ENCODE assay signal across 18 mouse cellular contexts in genomic region chr16:90988665-90989064, GRCm38 (mm10). TPM values are rescaled to one million over a fixed set of nuclear protein-coding genes. Genes with fewer than 3 reads are reported as not detected.
DNase-seq lines count a peak whose midpoint lies in the region; ATAC-seq lines count a peak whose summit lies in the region.
"Had no signal": no experiment of that assay in that cellular context is flagged by ENCODE, and none has a peak within 500 bp of the region (broad histone marks: within the 10 kb centered on the region; RNA-seq: fewer than 3 reads in every experiment).

No protein-coding gene starts in this region.

- H3K36me3 ChIP-seq in kidney, embryonic 15.5 days, result peaks cover 24% of the 10 kb centered on the region
- peaks cover 49% of the 10 kb centered on the region for H3K36me3 ChIP-seq in liver, embryonic 13.5 days
- H3K36me3 ChIP-seq in stomach, embryonic 15.5 days, result no peaks in the 10 kb centered on the region
- H3K36me3 ChIP-seq in kidney, embryonic 16.5 days (ENCODE audit: insufficient read depth, low read length), result peaks cover 9% of the 10 kb centered on the region; the same call in 1 of the 2 replicates

- no peak overlapping the region for H3K27ac ChIP-seq in kidney, embryonic 15.5 days
- peak overlapping the region; percentile 89 for H3K27ac ChIP-seq in liver, embryonic 13.5 days
- H3K27ac ChIP-seq in stomach, embryonic 15.5 days, result no peak overlapping the region
- H3K27ac ChIP-seq in kidney, embryonic 16.5 days (ENCODE audit: low read length), result no peak overlapping the region
- H3K27ac ChIP-seq: embryonic facial prominence, embryonic 13.5 days; hindbrain, postnatal 0 days; kidney, postnatal 0 days; layer of hippocampus, adult 2 months; limb, embryonic 12.5 days had no signal

- 87% methylated on average over 3 of the region's 3 CpGs for WGBS in kidney, embryonic 15.5 days
- 18% methylated on average over 3 of the region's 3 CpGs for WGBS in liver, embryonic 13.5 days (ENCODE audit: insufficient replicate concordance)
- 82% methylated on average over 3 of the region's 3 CpGs for WGBS in stomach, embryonic 15.5 days
- WGBS in kidney, embryonic 16.5 days, result 93% methylated on average over 3 of the region's 3 CpGs

- no peak overlapping the region for H3K4me2 ChIP-seq in kidney, embryonic 15.5 days
- H3K4me2 ChIP-seq in liver, embryonic 13.5 days, result peak overlapping the region; percentile 67
- H3K4me2 ChIP-seq in stomach, embryonic 15.5 days, result no peak overlapping the region
- no peak overlapping the region for H3K4me2 ChIP-seq in kidney, embryonic 16.5 days (replicated peaks; ENCODE audit: low read depth, low read length)
- H3K4me2 ChIP-seq: embryonic facial prominence, embryonic 13.5 days; limb, embryonic 12.5 days had no signal

- DNase-seq in kidney, postnatal 4 days, result no peak
- DNase-seq in liver, embryonic 13.5 days, result peak; percentile 63
- DNase-seq in adrenal gland, postnatal 14 days, result no peak
- DNase-seq in cerebellum, adult 8-10 months, result no peak
- DNase-seq: cerebellum, adult 11-12 months; gastrocnemius, postnatal 14 days; heart, postnatal 36 days; right cerebral cortex, adult 18-20 months had no signal

- no peaks in the 10 kb centered on the region for H3K4me1 ChIP-seq in kidney, embryonic 15.5 days
- H3K4me1 ChIP-seq in liver, embryonic 13.5 days (replicated peaks), result peaks cover 39% of the 10 kb centered on the region
- no peaks in the 10 kb centered on the region for H3K4me1 ChIP-seq in stomach, embryonic 15.5 days
- no peaks in the 10 kb centered on the region for H3K4me1 ChIP-seq in kidney, embryonic 16.5 days (ENCODE audit: insufficient read depth, low read length)
- H3K4me1 ChIP-seq: limb, embryonic 12.5 days had no signal

- no peak overlapping the region for H3K4me3 ChIP-seq in kidney, embryonic 15.5 days (replicated peaks)
- peak overlapping the region; percentile 47 for H3K4me3 ChIP-seq in liver, embryonic 13.5 days (replicated peaks)
- no peak overlapping the region for H3K4me3 ChIP-seq in stomach, embryonic 15.5 days (replicated peaks)
- H3K4me3 ChIP-seq in kidney, embryonic 16.5 days (ENCODE audit: low read length), result no peak overlapping the region
- H3K4me3 ChIP-seq: embryonic facial prominence, embryonic 13.5 days; layer of hippocampus, adult 2 months; limb, embryonic 12.5 days had no signal

- ATAC-seq in kidney, embryonic 15.5 days (replicated peaks; ENCODE audit: low FRiP score), result peak; percentile 74; the same call in 1 of the 2 replicates
- peak; percentile 85 for ATAC-seq in erythroblast, adult 5-6 weeks (replicated peaks; ENCODE audit: low FRiP score, poor library complexity, severe bottlenecking)
- peak; percentile 99 for ATAC-seq in liver, embryonic 13.5 days (ENCODE audit: low read depth)
- ATAC-seq in stomach, embryonic 15.5 days (ENCODE audit: insufficient read depth, low FRiP score, low read depth), result peak; percentile 94
- no peak for ATAC-seq in kidney, embryonic 16.5 days (ENCODE audit: low FRiP score, low TSS enrichment)
- ATAC-seq: hindbrain, postnatal 0 days; midbrain, embryonic 16.5 days had no signal

- H3K27me3 ChIP-seq in kidney, embryonic 15.5 days, result no peaks in the 10 kb centered on the region
- no peaks in the 10 kb centered on the region for H3K27me3 ChIP-seq in liver, embryonic 13.5 days
- H3K27me3 ChIP-seq in stomach, embryonic 15.5 days (replicated peaks), result no peaks in the 10 kb centered on the region
- no peaks in the 10 kb centered on the region for H3K27me3 ChIP-seq in kidney, embryonic 16.5 days (ENCODE audit: insufficient read depth, low read length)
- H3K27me3 ChIP-seq: embryonic facial prominence, embryonic 13.5 days; limb, embryonic 12.5 days had no signal

- H3K9ac ChIP-seq in kidney, embryonic 15.5 days, result no peak overlapping the region
- peak overlapping the region; percentile 67 for H3K9ac ChIP-seq in liver, embryonic 13.5 days
- H3K9ac ChIP-seq in stomach, embryonic 15.5 days, result no peak overlapping the region
- no peak overlapping the region for H3K9ac ChIP-seq in kidney, embryonic 16.5 days (replicated peaks; ENCODE audit: low read length)
- H3K9ac ChIP-seq: embryonic facial prominence, embryonic 13.5 days; limb, embryonic 12.5 days had no signal

- H3K9me3 ChIP-seq in kidney, embryonic 15.5 days (replicated peaks), result no peaks in the 10 kb centered on the region
- no peaks in the 10 kb centered on the region for H3K9me3 ChIP-seq in liver, embryonic 13.5 days (replicated peaks)
- H3K9me3 ChIP-seq in stomach, embryonic 15.5 days, result no peaks in the 10 kb centered on the region
- no peaks in the 10 kb centered on the region for H3K9me3 ChIP-seq in kidney, embryonic 16.5 days (ENCODE audit: low read length)
- H3K9me3 ChIP-seq: embryonic facial prominence, embryonic 13.5 days; limb, embryonic 12.5 days had no signal

RNA-seq across cellular contexts. Expression of gene Synj1, which starts 22.4 kb away (rescaled TPM):
- 13.0 and 14.4 TPM in 2 replicates for polyA plus RNA-seq in kidney, embryonic 15.5 days (2015; fragmentation: Nextera tagmentation; extraction: Ambion mirVana)
- total RNA-seq in erythroblast, adult 5-6 weeks (2015; ENCODE audit: low replicate concordance), result 166 and 169 TPM in 2 replicates
- 142 and 167 TPM in 2 replicates for total RNA-seq in erythroblast, adult 5-6 weeks (2017; ENCODE audit: low replicate concordance)
- 13.0 and 17.5 TPM in 2 replicates for polyA plus RNA-seq in liver, embryonic 13.5 days (2015; fragmentation: Nextera tagmentation; extraction: Ambion mirVana)
- polyA plus RNA-seq in stomach, embryonic 15.5 days (2015; fragmentation: Nextera tagmentation; extraction: Ambion mirVana), result 12.3 and 14.3 TPM in 2 replicates
- 12.3 and 17.0 TPM in 2 replicates for polyA plus RNA-seq in kidney, embryonic 16.5 days (2015; fragmentation: Nextera tagmentation; extraction: Ambion mirVana)
- total RNA-seq in adrenal gland, postnatal 14 days (2021), result 36.9 and 42.8 TPM in 2 replicates

RNA-seq across cellular contexts. Expression of gene Cfap298, which starts 53.8 kb away (rescaled TPM):
- polyA plus RNA-seq in kidney, embryonic 15.5 days (2015; fragmentation: Nextera tagmentation; extraction: Ambion mirVana), result 37.0 and 42.5 TPM in 2 replicates
- total RNA-seq in erythroblast, adult 5-6 weeks (2015; ENCODE audit: low replicate concordance), result 1.2 and 18.8 TPM in 2 replicates
- 7.0 and 20.1 TPM in 2 replicates for total RNA-seq in erythroblast, adult 5-6 weeks (2017; ENCODE audit: low replicate concordance)
- 33.2 and 39.9 TPM in 2 replicates for polyA plus RNA-seq in liver, embryonic 13.5 days (2015; fragmentation: Nextera tagmentation; extraction: Ambion mirVana)
- 40.1 and 42.7 TPM in 2 replicates for polyA plus RNA-seq in stomach, embryonic 15.5 days (2015; fragmentation: Nextera tagmentation; extraction: Ambion mirVana)
- polyA plus RNA-seq in kidney, embryonic 16.5 days (2015; fragmentation: Nextera tagmentation; extraction: Ambion mirVana), result 43.0 and 44.0 TPM in 2 replicates
- total RNA-seq in adrenal gland, postnatal 14 days (2021), result 30.2 and 30.3 TPM in 2 replicates

RNA-seq across cellular contexts. Expression of gene Paxbp1, which starts 55.7 kb away (rescaled TPM):
- polyA plus RNA-seq in kidney, embryonic 15.5 days (2015; fragmentation: Nextera tagmentation; extraction: Ambion mirVana), result 52.8 and 55.7 TPM in 2 replicates
- 30.9 and 35.5 TPM in 2 replicates for total RNA-seq in erythroblast, adult 5-6 weeks (2015; ENCODE audit: low replicate concordance)
- 68.0 and 81.5 TPM in 2 replicates for total RNA-seq in erythroblast, adult 5-6 weeks (2017; ENCODE audit: low replicate concordance)
- 15.8 and 19.0 TPM in 2 replicates for polyA plus RNA-seq in liver, embryonic 13.5 days (2015; fragmentation: Nextera tagmentation; extraction: Ambion mirVana)
- polyA plus RNA-seq in stomach, embryonic 15.5 days (2015; fragmentation: Nextera tagmentation; extraction: Ambion mirVana), result 49.8 and 52.7 TPM in 2 replicates
- polyA plus RNA-seq in kidney, embryonic 16.5 days (2015; fragmentation: Nextera tagmentation; extraction: Ambion mirVana), result 51.4 and 54.5 TPM in 2 replicates
- total RNA-seq in adrenal gland, postnatal 14 days (2021), result 52.7 and 54.6 TPM in 2 replicates
